ENCODE assay signal across 22 mouse cellular contexts in the genomic region with DNA sequence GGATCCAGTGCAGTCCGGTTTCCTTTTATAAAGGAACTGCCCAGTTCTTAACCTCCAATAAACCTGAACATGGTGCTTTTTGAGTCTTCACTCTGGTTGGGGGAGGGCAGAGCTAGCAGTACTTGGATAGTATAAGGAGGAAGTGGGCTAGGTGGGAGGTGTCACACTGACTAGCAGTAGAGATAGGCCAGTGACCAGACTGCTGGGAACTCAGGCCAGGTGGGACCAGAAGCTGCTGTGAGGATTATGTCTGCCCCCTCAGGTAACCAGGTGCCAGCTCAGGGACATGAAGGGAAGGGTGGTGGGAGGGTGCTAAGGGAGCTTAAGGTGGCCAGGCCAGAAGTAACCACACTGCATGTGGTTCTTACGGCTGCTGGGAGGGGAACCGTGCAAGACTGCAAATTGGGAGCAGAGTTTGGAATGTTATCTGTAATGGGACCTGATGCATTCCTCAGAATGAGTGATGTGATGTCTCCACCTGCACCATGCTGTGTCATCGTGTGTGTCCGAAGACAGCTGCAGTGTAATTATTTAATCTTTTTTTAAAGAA. TPM values are rescaled to one million over a fixed set of nuclear protein-coding genes. Genes with fewer than 3 reads are reported as not detected.
A peak's percentile ranks its signal among the peaks of the same experiment; 100 is the strongest.
DNase-seq lines count a peak whose midpoint lies in the region; ATAC-seq and TF ChIP-seq lines count a peak whose summit lies in the region.
"Had no signal": no experiment of that assay in that cellular context is flagged by ENCODE, and none has a peak within 500 bp of the region (broad histone marks: within the 10 kb centered on the region; RNA-seq: fewer than 3 reads in every experiment).

No protein-coding gene starts in this region.

- H3K4me3 ChIP-seq in liver, embryonic 11.5 days (ENCODE audit: low read depth, low read length), result peak overlapping the region; percentile 17; the same call in 1 of the 2 replicates
- no peak overlapping the region for H3K4me3 ChIP-seq in MEL (ENCODE audit: control insufficient read depth in 1 of 2, insufficient read depth in 1 of 2, low read depth in 2 of 2, low read length in 2 of 2)
- H3K4me3 ChIP-seq in liver, embryonic 15.5 days (replicated peaks), result no peak overlapping the region
- no peak overlapping the region for H3K4me3 ChIP-seq in kidney, embryonic 16.5 days (ENCODE audit: low read length)
- H3K4me3 ChIP-seq: hindbrain, embryonic 12.5 days; limb, embryonic 12.5 days had no signal

- ATAC-seq in liver, embryonic 11.5 days (replicated peaks; ENCODE audit: low FRiP score), result no peak
- no peak for ATAC-seq in liver, embryonic 15.5 days (ENCODE audit: insufficient read depth)
- ATAC-seq in kidney, embryonic 16.5 days (ENCODE audit: low FRiP score, low TSS enrichment), result no peak
- ATAC-seq: forebrain, postnatal 0 days; inflammation-experienced regulatory T-cells, adult 6 months; midbrain, embryonic 16.5 days had no signal

- TF ChIP-seq CTCF in MEL (IDR thresholded peaks at IDR 0.05 in 2 of 3, conservative IDR thresholded peaks at IDR 0.05 in 1 of 3; ENCODE audit: control insufficient read depth in 1 of 3, insufficient read depth in 1 of 3, low read depth in 2 of 3, low read length in 3 of 3, poor library complexity in 1 of 3, severe bottlenecking in 1 of 3), result no peak

- peaks cover 22% of the 10 kb centered on the region for H3K4me1 ChIP-seq in liver, embryonic 11.5 days (replicated peaks; ENCODE audit: control insufficient read depth, insufficient read depth, low read length)
- H3K4me1 ChIP-seq in MEL (ENCODE audit: control insufficient read depth in 1 of 2, insufficient read depth in 2 of 2, low read length in 2 of 2), result peaks cover 2 to 37% of the 10 kb centered on the region in 2 experiments
- peaks cover 56% of the 10 kb centered on the region for H3K4me1 ChIP-seq in liver, embryonic 15.5 days (replicated peaks)
- H3K4me1 ChIP-seq in kidney, embryonic 16.5 days (ENCODE audit: insufficient read depth, low read length), result peaks cover 12% of the 10 kb centered on the region

- H3K36me3 ChIP-seq in liver, embryonic 11.5 days (ENCODE audit: control insufficient read depth, insufficient read depth, low read length), result peaks cover 72% of the 10 kb centered on the region
- H3K36me3 ChIP-seq in MEL (ENCODE audit: control insufficient read depth in 1 of 2, insufficient read depth in 2 of 2, low read length in 2 of 2), result peaks cover 18 to 44% of the 10 kb centered on the region in 2 experiments
- H3K36me3 ChIP-seq in liver, embryonic 15.5 days (replicated peaks), result peaks cover 80% of the 10 kb centered on the region
- peaks cover 69% of the 10 kb centered on the region for H3K36me3 ChIP-seq in kidney, embryonic 16.5 days (ENCODE audit: insufficient read depth, low read length)

- no peaks in the 10 kb centered on the region for H3K9me3 ChIP-seq in liver, embryonic 11.5 days (ENCODE audit: control insufficient read depth, low read length)
- no peaks in the 10 kb centered on the region for H3K9me3 ChIP-seq in MEL (replicated peaks; ENCODE audit: insufficient read depth, low read length)
- no peaks in the 10 kb centered on the region for H3K9me3 ChIP-seq in liver, embryonic 15.5 days (replicated peaks)
- no peaks in the 10 kb centered on the region for H3K9me3 ChIP-seq in kidney, embryonic 16.5 days (ENCODE audit: low read length)
- H3K9me3 ChIP-seq: hindbrain, embryonic 12.5 days; limb, embryonic 12.5 days had no signal

- 56% methylated on average over 5 of the region's 5 CpGs for WGBS in liver, embryonic 11.5 days
- 53% methylated on average over 5 of the region's 5 CpGs for WGBS in liver, embryonic 15.5 days (ENCODE audit: insufficient replicate concordance)
- WGBS in kidney, embryonic 16.5 days, result 69% methylated on average over 5 of the region's 5 CpGs

- TF ChIP-seq POLR2A in MEL (IDR thresholded peaks at IDR 0.05; ENCODE audit: control insufficient read depth in 1 of 2, insufficient read depth in 1 of 2, low read depth in 1 of 2, low read length in 2 of 2, poor library complexity in 1 of 2), result no peak

- no peak overlapping the region for H3K4me2 ChIP-seq in liver, embryonic 11.5 days
- no peak overlapping the region for H3K4me2 ChIP-seq in liver, embryonic 15.5 days
- no peak overlapping the region for H3K4me2 ChIP-seq in kidney, embryonic 16.5 days (replicated peaks; ENCODE audit: low read depth, low read length)
- H3K4me2 ChIP-seq: hindbrain, embryonic 12.5 days; limb, embryonic 12.5 days; lung, embryonic 14.5 days had no signal

- peak; percentile 22 for DNase-seq in cerebellum, adult 9-11 months
- DNase-seq in cerebellum, adult 11 months, result no peak
- DNase-seq in liver, embryonic 11.5 days (ENCODE audit: low spot score), result peak; percentile 62
- no peak for DNase-seq in liver
- DNase-seq in MEL (ENCODE audit: low read depth, low spot score), result peak; percentile 97
- no peak for DNase-seq in left cerebral cortex, postnatal 36 days (ENCODE audit: low spot score in 2 of 2)
- DNase-seq: adrenal gland, adult 2 months; cerebellum, postnatal 10 days; embryo, embryonic 11 days; forebrain, postnatal 0 days; heart, postnatal 10 days; kidney, adult 2 months; kidney, postnatal 36 days; lung, postnatal 36 days; right cerebral cortex, postnatal 4 days had no signal

- H3K79me2 ChIP-seq in MEL (ENCODE audit: control insufficient read depth, insufficient read depth, low read length, poor library complexity), result peaks cover 57% of the 10 kb centered on the region

- intact Hi-C loops in left cerebral cortex, postnatal 36 days (cut with DNase I), result no loop called here

- H3K27me3 ChIP-seq in liver, embryonic 11.5 days (replicated peaks; ENCODE audit: control insufficient read depth, insufficient read depth, low read length), result no peaks in the 10 kb centered on the region
- H3K27me3 ChIP-seq in MEL (ENCODE audit: control insufficient read depth in 1 of 2, insufficient read depth in 2 of 2, low read length in 2 of 2), result no peaks in the 10 kb centered on the region
- no peaks in the 10 kb centered on the region for H3K27me3 ChIP-seq in liver, embryonic 15.5 days
- no peaks in the 10 kb centered on the region for H3K27me3 ChIP-seq in kidney, embryonic 16.5 days (ENCODE audit: insufficient read depth, low read length)
- H3K27me3 ChIP-seq: hindbrain, embryonic 12.5 days; limb, embryonic 12.5 days had no signal

- H3K27ac ChIP-seq in liver, embryonic 11.5 days (ENCODE audit: low read depth, low read length), result peak overlapping the region; percentile 62
- peak overlapping the region; percentile 14 for H3K27ac ChIP-seq in MEL (ENCODE audit: control insufficient read depth, low read depth, low read length)
- H3K27ac ChIP-seq in liver, embryonic 15.5 days (replicated peaks), result peak overlapping the region; percentile 58
- H3K27ac ChIP-seq in kidney, embryonic 16.5 days (ENCODE audit: low read length), result no peak overlapping the region
- H3K27ac ChIP-seq: hindbrain, embryonic 12.5 days; limb, embryonic 12.5 days had no signal

- TF ChIP-seq EP300 in MEL (IDR thresholded peaks at IDR 0.05; ENCODE audit: low read depth in 1 of 2, low read length in 2 of 2), result no peak

- no peak for TF ChIP-seq RAD21 in MEL (IDR thresholded peaks at IDR 0.05; ENCODE audit: low read depth, low read length)

- H3K9ac ChIP-seq in liver, embryonic 11.5 days (ENCODE audit: low read depth, low read length), result peak overlapping the region; percentile 34; the same call in 1 of the 2 replicates
- H3K9ac ChIP-seq in MEL (ENCODE audit: control insufficient read depth, low read depth, low read length, poor library complexity, severe bottlenecking), result no peak overlapping the region; the same call in 1 of the 2 replicates
- no peak overlapping the region for H3K9ac ChIP-seq in liver, embryonic 15.5 days
- no peak overlapping the region for H3K9ac ChIP-seq in kidney, embryonic 16.5 days (replicated peaks; ENCODE audit: low read length)
- H3K9ac ChIP-seq: forebrain, postnatal 0 days; hindbrain, embryonic 12.5 days; limb, embryonic 12.5 days; lung, embryonic 14.5 days had no signal

TF ChIP-seq in MEL, 35 proteins besides CTCF, POLR2A, EP300 and RAD21 (continues in another document):
- TF ChIP-seq SIN3A (IDR thresholded peaks at IDR 0.05; ENCODE audit: low read length), result no peak

RNA-seq across cellular contexts. Expression of gene Ppan, which starts 4.2 kb away (rescaled TPM):
- polyA plus RNA-seq in liver, embryonic 11.5 days (2014; fragmentation: Nextera tagmentation; extraction: Ambion mirVana), result 170 and 178 TPM in 2 replicates
- total RNA-seq in MEL (2012; rRNA removed), result 612 and 763 TPM in 2 replicates
- polyA plus RNA-seq in MEL (2012; ENCODE audit: insufficient read depth in 1 of 2, insufficient read length in 2 of 2, low read depth in 1 of 2, low replicate concordance in 2 of 2, missing spikeins in 1 of 2), result 100 to 1,000 TPM; 251 to 953 TPM
- polyA plus RNA-seq in liver, embryonic 15.5 days (2015; fragmentation: Nextera tagmentation; extraction: Ambion mirVana), result 55.0 and 61.3 TPM in 2 replicates
- total RNA-seq in left cerebral cortex, postnatal 36 days (2021), result 10 to 100 TPM; 18.6 to 23.9 TPM
- 94.3 and 95.3 TPM in 2 replicates for polyA plus RNA-seq in kidney, embryonic 16.5 days (2015; fragmentation: Nextera tagmentation; extraction: Ambion mirVana)

RNA-seq across cellular contexts. Expression of gene Eif3g, which starts 6.2 kb away (rescaled TPM):
- polyA plus RNA-seq in liver, embryonic 11.5 days (2014; fragmentation: Nextera tagmentation; extraction: Ambion mirVana), result 440 and 448 TPM in 2 replicates
- 1,228 and 1,516 TPM in 2 replicates for total RNA-seq in MEL (2012; rRNA removed)
- polyA plus RNA-seq in MEL (2012; ENCODE audit: insufficient read depth in 1 of 2, insufficient read length in 2 of 2, low read depth in 1 of 2, low replicate concordance in 2 of 2, missing spikeins in 1 of 2), result 1,000 to 10,000 TPM in 1 of 2 experiments, not detected in 1; 1,873 TPM
- polyA plus RNA-seq in liver, embryonic 15.5 days (2015; fragmentation: Nextera tagmentation; extraction: Ambion mirVana), result 178 and 180 TPM in 2 replicates
- total RNA-seq in left cerebral cortex, postnatal 36 days (2021), result 100 to 1,000 TPM; 120 to 124 TPM
- polyA plus RNA-seq in kidney, embryonic 16.5 days (2015; fragmentation: Nextera tagmentation; extraction: Ambion mirVana), result 299 and 319 TPM in 2 replicates

RNA-seq across cellular contexts. Expression of gene Angptl6, which starts 12.7 kb away (rescaled TPM):
- polyA plus RNA-seq in liver, embryonic 11.5 days (2014; fragmentation: Nextera tagmentation; extraction: Ambion mirVana), result 9.4 TPM in 2 replicates
- total RNA-seq in MEL (2012; rRNA removed), result 10.9 and 18.1 TPM in 2 replicates
- polyA plus RNA-seq in MEL (2012; ENCODE audit: insufficient read depth in 1 of 2, insufficient read length in 2 of 2, low read depth in 1 of 2, low replicate concordance in 2 of 2, missing spikeins in 1 of 2), result 10 to 100 TPM in 1 of 2 experiments, not detected in 1; 22.6 TPM
- polyA plus RNA-seq in liver, embryonic 15.5 days (2015; fragmentation: Nextera tagmentation; extraction: Ambion mirVana), result 9.1 and 10.6 TPM in 2 replicates
- total RNA-seq in left cerebral cortex, postnatal 36 days (2021), result 10 to 100 TPM; 10.5 to 11.8 TPM
- 2.9 and 3.6 TPM in 2 replicates for polyA plus RNA-seq in kidney, embryonic 16.5 days (2015; fragmentation: Nextera tagmentation; extraction: Ambion mirVana)

RNA-seq across cellular contexts. Expression of gene A230050P20Rik, which starts 23.7 kb away (rescaled TPM):
- polyA plus RNA-seq in liver, embryonic 11.5 days (2014; fragmentation: Nextera tagmentation; extraction: Ambion mirVana), result 7.1 and 8.8 TPM in 2 replicates
- total RNA-seq in MEL (2012; rRNA removed), result 53.9 and 63.7 TPM in 2 replicates
- polyA plus RNA-seq in MEL (2012; ENCODE audit: insufficient read depth in 1 of 2, insufficient read length in 2 of 2, low read depth in 1 of 2, low replicate concordance in 2 of 2, missing spikeins in 1 of 2), result 100 to 1,000 TPM; 190 to 199 TPM
- polyA plus RNA-seq in liver, embryonic 15.5 days (2015; fragmentation: Nextera tagmentation; extraction: Ambion mirVana), result 5.0 and 7.0 TPM in 2 replicates
- total RNA-seq in left cerebral cortex, postnatal 36 days (2021), result 10 to 100 TPM; 65.7 to 90.2 TPM
- 18.8 and 20.1 TPM in 2 replicates for polyA plus RNA-seq in kidney, embryonic 16.5 days (2015; fragmentation: Nextera tagmentation; extraction: Ambion mirVana)

Comparison
In these comparisons a context has a peak if more than half of its experiments do, and no peak if none do; other contexts are left out.
1. DNase-seq: peak in cerebellum, adult 9-11 months (single experiment), liver, embryonic 11.5 days (single experiment) and MEL (single experiment); none in cerebellum, adult 11 months (single experiment), liver (single experiment) and left cerebral cortex, postnatal 36 days (0 of 2).